17 mouse cellular contexts compared by ENCODE assay signal in genomic region chr8:66905557-66905956, GRCm38 (mm10).
"Had no signal": no experiment of that assay in that cellular context is flagged by ENCODE, and none has a peak within 500 bp of the region (broad histone marks: within the 10 kb centered on the region; RNA-seq: fewer than 3 reads in every experiment).

No protein-coding gene starts in this region.

- H3K9me3 ChIP-seq: lung, embryonic 15.5 days; megakaryocyte, embryonic 14.5 days; midbrain, embryonic 13.5 days; midbrain, embryonic 15.5 days; neural tube, embryonic 12.5 days; stomach, embryonic 15.5 days had no signal

- H3K27me3 ChIP-seq: lung, embryonic 15.5 days; megakaryocyte, embryonic 14.5 days; midbrain, embryonic 13.5 days; midbrain, embryonic 15.5 days; neural tube, embryonic 12.5 days; stomach, embryonic 15.5 days had no signal

- DNase-seq: lung, adult 2 months; lung, postnatal 14 days; lung, postnatal 36 days; right cerebral cortex, postnatal 14 days; thymus, adult 18-20 months; thymus, postnatal 14 days; thymus, postnatal 36 days had no signal

- H3K4me1 ChIP-seq: lung, embryonic 15.5 days; megakaryocyte, embryonic 14.5 days; midbrain, embryonic 15.5 days; neural tube, embryonic 12.5 days; stomach, embryonic 15.5 days had no signal

- H3K4me2 ChIP-seq: lung, embryonic 15.5 days; midbrain, embryonic 11.5 days; midbrain, embryonic 13.5 days; midbrain, embryonic 15.5 days; neural tube, embryonic 12.5 days; stomach, embryonic 15.5 days had no signal

- H3K9ac ChIP-seq: lung, embryonic 15.5 days; midbrain, embryonic 13.5 days; midbrain, embryonic 15.5 days; neural tube, embryonic 12.5 days; stomach, embryonic 15.5 days had no signal

- H3K4me3 ChIP-seq: lung, embryonic 15.5 days; megakaryocyte, embryonic 14.5 days; midbrain, embryonic 13.5 days; midbrain, embryonic 15.5 days; neural tube, embryonic 12.5 days; stomach, embryonic 15.5 days had no signal

- ATAC-seq: lung, postnatal 0 days; midbrain, embryonic 15.5 days had no signal

- H3K27ac ChIP-seq: lung, embryonic 15.5 days; macrophage; midbrain, embryonic 13.5 days; midbrain, embryonic 15.5 days; neural tube, embryonic 12.5 days; stomach, embryonic 15.5 days; stomach, postnatal 0 days had no signal

- H3K36me3 ChIP-seq: lung, embryonic 15.5 days; midbrain, embryonic 13.5 days; midbrain, embryonic 15.5 days; neural tube, embryonic 12.5 days; stomach, embryonic 15.5 days had no signal
